Mouse (Mus musculus): Measurements from ENCODE around the gene Atp2a1. TPM values are rescaled to one million over a fixed set of nuclear protein-coding genes. Genes with fewer than 3 reads are reported as not detected.
A peak's percentile ranks its signal among the peaks of the same experiment; 100 is the strongest.
"Not testable (repeated sequence)": the region's sequence is repeated elsewhere in the genome, so short reads cannot be mapped to it uniquely, and the experiment has no call there.

Gene Atp2a1
- polyA plus RNA-seq, 1 experiment from 2014 or later: not detected

- Histone ChIP-seq H3K27me3 (ENCODE audit: insufficient read depth, low read length) (no peaks in the 10 kb centered on the region), H3K4me3 (ENCODE audit: low read depth, low read length) (no peak overlapping the region), H3K4me1 (ENCODE audit: insufficient read depth) (no peaks in the 10 kb centered on the region), H3K36me3 (ENCODE audit: insufficient read depth) (peaks cover 71% of the 10 kb centered on the region), H3K9me3 (ENCODE audit: low read depth, low read length) (no peaks in the 10 kb centered on the region), H3K9ac (no peak overlapping the region), H3K4me2 (no peak overlapping the region), H3K27ac (ENCODE audit: low read depth) (no peak overlapping the region)
- DNase-seq (peak; percentile 11), ATAC-seq (ENCODE audit: insufficient read depth) (no peak)
- 72% methylated on average over 1 of the region's 1 CpGs for WGBS
- TF ChIP-seq CTCF (IDR thresholded peaks at IDR 0.05; ENCODE audit: low read depth): no peak
Observed at GRCm38 (mm10) chr7:126491005-126491404, 28.1 kb upstream of the Atp2a1 start.

- peak overlapping the region; percentile 93 for H3K4me2 ChIP-seq
- H3K9ac ChIP-seq: peak overlapping the region; percentile 68
- peak overlapping the region; percentile 61 for H3K4me3 ChIP-seq (ENCODE audit: low read depth, low read length)
- 14% methylated on average over 19 of the region's 25 CpGs for WGBS
- H3K27me3 ChIP-seq (ENCODE audit: insufficient read depth, low read length); ATAC-seq (ENCODE audit: insufficient read depth); H3K27ac ChIP-seq (ENCODE audit: low read depth); H3K4me1 ChIP-seq (ENCODE audit: insufficient read depth); DNase-seq; H3K9me3 ChIP-seq (ENCODE audit: low read depth, low read length): not testable (repeated sequence)
- H3K36me3 ChIP-seq (ENCODE audit: insufficient read depth): peaks cover 39% of the 10 kb centered on the region
Observed at GRCm38 (mm10) chr7:126487617-126488385, 24.9 kb upstream of the Atp2a1 start.

- H3K9me3 ChIP-seq (ENCODE audit: low read depth, low read length): no peaks in the 10 kb centered on the region
- peak within 1 kb of the TSS; percentile 93 for H3K4me2 ChIP-seq
- H3K4me3 ChIP-seq (ENCODE audit: low read depth, low read length): peak within 1 kb of the TSS; percentile 61
- peaks cover 31% of the 10 kb centered on the region for H3K36me3 ChIP-seq (ENCODE audit: insufficient read depth)
- under 1% methylated on average over 32 of the region's 32 CpGs for WGBS
- ATAC-seq (ENCODE audit: insufficient read depth): peak; percentile 92
- TF ChIP-seq CTCF (IDR thresholded peaks at IDR 0.05; ENCODE audit: low read depth): peak; percentile 61
- H3K27me3 ChIP-seq (ENCODE audit: insufficient read depth, low read length): no peaks in the 10 kb centered on the region
- DNase-seq: peak; percentile 97
- H3K4me1 ChIP-seq (ENCODE audit: insufficient read depth): no peaks in the 10 kb centered on the region
- peak within 1 kb of the TSS; percentile 70 for H3K27ac ChIP-seq (ENCODE audit: low read depth)
- H3K9ac ChIP-seq: peak within 1 kb of the TSS; percentile 68
Observed at GRCm38 (mm10) chr7:126487052-126487483, 24.2 kb upstream of the Atp2a1 start, which contains the start of gene Tufm. TSS of gene Tufm (plus strand) at chr7:126487361.

- no peaks in the 10 kb centered on the region for H3K27me3 ChIP-seq (ENCODE audit: insufficient read depth, low read length)
- peak overlapping the region; percentile 58 for H3K27ac ChIP-seq (ENCODE audit: low read depth)
- 0 out of 2 replicates have a peak overlapping the region, but pooled peaks have one; percentile 37 for H3K9ac ChIP-seq
- no peak for TF ChIP-seq CTCF (IDR thresholded peaks at IDR 0.05; ENCODE audit: low read depth)
- H3K36me3 ChIP-seq (ENCODE audit: insufficient read depth): no peaks in the 10 kb centered on the region
- peak overlapping the region; percentile 62 for H3K4me2 ChIP-seq
- ATAC-seq (ENCODE audit: insufficient read depth): peak; percentile 89
- no peaks in the 10 kb centered on the region for H3K9me3 ChIP-seq (ENCODE audit: low read depth, low read length)
- 0% methylated on average over 23 of the region's 23 CpGs for WGBS
- no peaks in the 10 kb centered on the region for H3K4me1 ChIP-seq (ENCODE audit: insufficient read depth)
- peak; percentile 91 for DNase-seq
- H3K4me3 ChIP-seq (ENCODE audit: low read depth, low read length): peak overlapping the region; percentile 24
Observed at GRCm38 (mm10) chr7:126482392-126482871, 19.5 kb upstream of the Atp2a1 start.

GRCm38 (mm10) chr7:126481699-126482098 is 18.8 kb upstream of the Atp2a1 start:
- H3K4me1 ChIP-seq (ENCODE audit: insufficient read depth): no peaks in the 10 kb centered on the region

GRCm38 (mm10) chr7:126474993-126475581 is 12.2 kb upstream of the Atp2a1 start, which contains the start of gene Sh2b1:
TSS of gene Sh2b1 (minus strand) at chr7:126475424.
- Histone ChIP-seq H3K27ac (ENCODE audit: low read depth) (peak within 1 kb of the TSS; percentile 93), H3K36me3 (ENCODE audit: insufficient read depth) (peaks cover 25% of the 10 kb centered on the region), H3K4me3 (ENCODE audit: low read depth, low read length) (peak within 1 kb of the TSS; percentile 90), H3K9ac (peak within 1 kb of the TSS; percentile 96), H3K9me3 (ENCODE audit: low read depth, low read length) (no peaks in the 10 kb centered on the region), H3K4me1 (ENCODE audit: insufficient read depth) (peaks cover 7% of the 10 kb centered on the region; the same call in 1 of the 2 replicates), H3K4me2 (peak within 1 kb of the TSS; percentile 92), H3K27me3 (ENCODE audit: insufficient read depth, low read length) (no peaks in the 10 kb centered on the region)
- peak; percentile 46 for TF ChIP-seq CTCF (IDR thresholded peaks at IDR 0.05; ENCODE audit: low read depth)
- ATAC-seq (ENCODE audit: insufficient read depth): peak; percentile 93
- WGBS: under 1% methylated on average over 53 of the region's 53 CpGs
- peak; percentile 95 for DNase-seq

More at GRCm38 (mm10) chr7:126481699-126482098, 18.8 kb upstream of the Atp2a1 start:
- H3K4me2 ChIP-seq: no peak overlapping the region
- H3K27ac ChIP-seq (ENCODE audit: low read depth): no peak overlapping the region
- no peak for ATAC-seq (ENCODE audit: insufficient read depth)
- no peaks in the 10 kb centered on the region for H3K9me3 ChIP-seq (ENCODE audit: low read depth, low read length)
- no peak overlapping the region for H3K9ac ChIP-seq
- peak; percentile 73 for DNase-seq
- no peaks in the 10 kb centered on the region for H3K36me3 ChIP-seq (ENCODE audit: insufficient read depth)
- TF ChIP-seq CTCF (IDR thresholded peaks at IDR 0.05; ENCODE audit: low read depth): peak; percentile 69
- no peaks in the 10 kb centered on the region for H3K27me3 ChIP-seq (ENCODE audit: insufficient read depth, low read length)
- no peak overlapping the region; the same call in 1 of the 2 replicates for H3K4me3 ChIP-seq (ENCODE audit: low read depth, low read length)
- WGBS: 22% methylated on average over 5 of the region's 5 CpGs

GRCm38 (mm10) chr7:126474486-126474955 is 11.6 kb upstream of the Atp2a1 start:
- ATAC-seq (ENCODE audit: insufficient read depth) (peak; percentile 42), DNase-seq (no peak)
- WGBS: 0% methylated on average over 27 of the region's 27 CpGs
- Histone ChIP-seq H3K36me3 (ENCODE audit: insufficient read depth) (peaks cover 30% of the 10 kb centered on the region), H3K27ac (ENCODE audit: low read depth) (peak overlapping the region; percentile 93), H3K27me3 (ENCODE audit: insufficient read depth, low read length) (no peaks in the 10 kb centered on the region), H3K4me2 (peak overlapping the region; percentile 92), H3K9me3 (ENCODE audit: low read depth, low read length) (no peaks in the 10 kb centered on the region), H3K4me3 (ENCODE audit: low read depth, low read length) (peak overlapping the region; percentile 90), H3K4me1 (ENCODE audit: insufficient read depth) (peaks cover 7% of the 10 kb centered on the region; the same call in 1 of the 2 replicates), H3K9ac (peak overlapping the region; percentile 96)
- TF ChIP-seq CTCF (IDR thresholded peaks at IDR 0.05; ENCODE audit: low read depth): no peak

Data from lung, embryonic 14.5 days (tissue).